Mouse (Mus musculus) 416B (cell line): ENCODE results near the gene Krtap29-1.

Source experiments
- DNase-seq: peaks from one replicate; pipeline ENCODE4 v3.0.0; 2011; ENCODE audit warnings: low read depth

The Krtap29-1 gene

DNA sequence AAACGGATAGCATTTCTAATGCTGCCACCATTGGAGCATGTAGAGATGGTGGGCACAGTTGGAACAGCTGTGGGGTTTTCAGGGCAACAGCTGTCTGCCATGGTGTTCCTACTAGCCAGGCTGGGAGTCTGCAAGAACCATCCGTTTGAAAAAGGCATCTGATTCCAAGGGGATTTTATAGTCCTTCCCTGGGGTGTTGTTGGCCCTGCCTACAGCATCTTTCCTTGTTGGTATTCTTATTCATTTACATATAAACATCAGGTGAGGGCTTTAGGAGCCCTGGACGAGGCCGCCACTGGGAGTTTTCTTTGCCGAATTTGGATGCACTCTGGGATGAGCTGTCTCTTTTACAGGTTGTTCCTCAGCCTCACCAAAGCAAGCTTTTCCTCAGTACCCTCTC, at the start of gene Krtap29-1:
TSS of gene Krtap29-1 (minus strand) at position 101 of the 400 bp plus-strand sequence.
- DNase-seq, result no peak

DNA sequence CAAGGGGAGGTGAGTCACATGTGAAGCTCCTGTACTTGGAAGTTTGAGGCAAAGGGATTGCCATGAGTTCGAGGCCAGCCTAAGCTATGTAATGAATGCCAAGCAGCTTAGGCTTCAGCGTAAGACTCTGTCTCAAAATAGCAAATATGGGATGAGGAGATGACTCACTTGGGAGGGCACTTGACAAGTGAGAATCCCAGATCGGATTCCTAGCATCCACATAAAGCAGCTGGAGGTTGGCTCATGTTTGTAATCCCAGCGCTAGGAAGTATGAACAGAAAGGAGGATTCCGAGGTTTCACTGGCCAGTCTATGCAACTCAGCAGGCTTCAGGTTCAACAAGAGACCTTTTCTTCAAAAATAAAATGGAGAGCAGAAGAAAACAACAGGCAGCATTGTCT, 42.6 kb upstream of the Krtap29-1 start:
- no peak for DNase-seq

DNA sequence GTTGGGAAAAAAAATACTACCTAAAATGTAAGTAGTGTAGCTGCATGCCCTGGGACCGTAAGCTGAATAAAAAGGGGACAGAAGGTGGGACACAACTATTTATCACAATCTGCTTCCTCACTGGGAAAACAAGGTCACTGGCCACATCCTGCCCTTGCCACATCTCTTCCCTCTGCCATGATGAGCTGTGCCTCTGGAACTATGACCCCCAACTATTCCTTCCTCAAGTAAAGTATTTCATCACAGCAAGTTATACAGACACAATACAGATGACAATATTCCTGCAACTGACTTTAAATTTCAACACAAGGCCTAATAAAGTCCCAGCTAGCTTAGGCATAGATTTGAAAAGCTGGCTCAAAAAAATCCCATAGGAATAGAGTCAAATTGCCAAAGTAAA, 40.6 kb upstream of the Krtap29-1 start:
- no peak for DNase-seq

DNA sequence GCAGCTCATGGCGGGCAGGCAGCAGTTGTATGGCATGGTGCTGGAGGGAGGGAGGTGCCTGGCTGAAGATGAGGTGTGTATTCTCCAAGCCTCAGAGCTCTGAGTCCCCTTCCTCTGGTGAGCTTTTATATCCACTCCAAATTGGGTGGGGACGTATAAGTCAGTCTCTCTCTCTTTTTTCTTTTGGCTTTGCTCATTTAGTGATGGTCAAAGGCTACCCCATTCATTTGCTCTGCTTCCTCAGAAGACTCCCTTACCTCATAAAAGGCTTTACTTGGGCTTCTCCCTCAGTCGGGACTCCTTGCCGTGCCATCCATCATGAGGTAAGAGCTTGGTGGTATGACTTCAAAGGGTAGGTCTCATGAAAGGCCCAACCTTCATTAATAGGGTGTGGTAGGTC, 37.3 kb upstream of the Krtap29-1 start, which contains the start of gene Krt33a:
TSS of gene Krt33a (minus strand) at position 101 of the 400 bp plus-strand sequence.
- DNase-seq, result no peak

DNA sequence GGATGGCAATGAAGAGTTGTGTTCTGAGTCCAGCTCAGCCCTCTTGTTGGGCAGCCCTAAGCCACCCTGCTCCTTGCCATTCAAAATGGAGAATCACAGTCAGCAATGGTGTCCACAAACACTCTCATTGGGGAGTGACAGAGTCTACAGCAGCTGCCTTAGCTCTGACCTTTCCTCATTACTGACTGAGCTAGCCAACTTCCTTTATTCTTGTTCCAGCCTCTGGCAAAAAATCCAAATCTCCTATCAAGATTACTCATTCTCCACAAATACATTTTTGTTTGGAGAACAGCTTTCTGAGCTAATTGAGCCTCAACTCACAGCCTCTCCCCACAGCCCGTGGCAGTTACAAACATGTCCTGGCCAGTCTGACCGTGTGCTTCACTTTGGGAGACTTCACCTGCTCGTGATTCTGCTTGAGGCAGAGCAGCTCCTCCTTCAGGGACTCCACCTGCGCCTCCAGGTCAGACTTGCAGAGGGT, 34.9 kb upstream of the Krtap29-1 start:
- no peak for DNase-seq

DNA sequence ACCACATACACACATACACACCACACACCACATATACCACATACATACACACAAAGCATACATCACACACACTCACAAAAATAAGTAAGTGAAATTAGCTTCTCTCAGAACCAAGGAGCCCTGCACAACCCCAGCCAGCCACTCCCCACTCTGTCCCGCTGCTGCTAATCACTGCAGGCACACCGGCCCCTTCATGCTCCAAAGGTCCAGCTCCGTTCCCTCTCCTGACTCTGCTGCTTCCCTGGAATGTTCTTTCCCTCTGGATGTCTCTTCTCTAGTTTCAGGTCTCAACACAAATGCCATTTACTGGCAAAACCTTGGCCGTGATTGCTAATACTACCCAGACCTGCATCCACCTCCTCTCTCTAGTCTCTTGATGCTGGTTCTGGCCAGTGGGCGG, 31.8 kb upstream of the Krtap29-1 start:
- DNase-seq, result no peak

DNA sequence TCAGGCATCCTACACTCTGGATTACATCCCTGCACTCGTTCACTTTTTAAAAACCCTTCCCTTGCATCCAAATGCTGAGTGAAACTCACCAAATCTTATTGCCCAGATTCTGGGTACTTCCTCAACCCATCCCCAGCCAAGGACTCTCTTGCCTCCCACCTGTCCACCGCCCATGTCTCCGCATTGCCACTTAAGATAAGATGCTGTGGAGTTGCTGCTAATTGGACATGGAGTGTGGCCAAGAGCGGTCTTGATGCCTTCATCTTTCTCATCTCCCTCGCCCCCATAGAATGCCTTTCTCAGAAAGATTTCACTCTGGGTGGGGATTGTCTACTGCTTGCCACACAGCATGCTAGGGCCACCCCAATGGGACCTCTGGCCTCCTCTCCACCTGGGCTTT, 29.5 kb upstream of the Krtap29-1 start:
- DNase-seq, result no peak

DNA sequence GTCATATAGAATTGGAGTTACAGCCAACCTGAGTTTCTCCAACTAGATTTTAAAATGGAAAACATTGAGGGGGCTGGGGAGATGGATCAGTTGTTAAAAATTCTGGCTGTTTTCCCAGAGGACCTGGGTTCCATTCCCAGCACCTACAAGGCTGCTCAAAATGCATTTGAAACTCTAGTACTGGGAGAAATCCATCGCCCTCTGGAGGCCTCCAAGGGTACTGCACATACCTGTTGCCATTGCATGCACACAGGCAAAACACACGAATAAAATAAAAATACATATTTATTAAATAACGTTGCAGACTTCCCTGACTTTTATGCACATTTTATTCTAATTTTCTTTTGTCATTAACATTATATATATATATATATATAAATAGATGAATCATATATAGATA, 27.8 kb upstream of the Krtap29-1 start:
- peak; percentile 14 for DNase-seq

DNA sequence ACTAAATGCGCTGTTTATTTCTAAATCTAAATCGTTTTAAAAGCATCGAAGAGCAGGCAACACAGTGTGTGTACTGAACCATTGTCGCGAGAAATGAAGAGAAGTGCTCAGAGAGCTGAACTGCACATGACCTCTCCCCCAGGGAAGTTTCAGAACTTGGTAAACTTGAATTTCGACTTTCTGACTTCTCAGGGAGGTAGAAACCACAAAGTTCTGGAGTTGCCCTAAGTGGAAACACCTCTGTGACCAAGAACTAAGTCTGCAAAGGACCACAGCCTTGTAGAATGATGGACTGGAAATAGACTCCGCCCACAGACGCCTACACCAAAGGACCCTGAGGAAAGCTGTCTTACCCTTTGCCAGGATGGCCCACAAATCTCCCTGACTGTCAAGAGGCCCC, 27.1 kb upstream of the Krtap29-1 start:
- DNase-seq, result no peak

DNA sequence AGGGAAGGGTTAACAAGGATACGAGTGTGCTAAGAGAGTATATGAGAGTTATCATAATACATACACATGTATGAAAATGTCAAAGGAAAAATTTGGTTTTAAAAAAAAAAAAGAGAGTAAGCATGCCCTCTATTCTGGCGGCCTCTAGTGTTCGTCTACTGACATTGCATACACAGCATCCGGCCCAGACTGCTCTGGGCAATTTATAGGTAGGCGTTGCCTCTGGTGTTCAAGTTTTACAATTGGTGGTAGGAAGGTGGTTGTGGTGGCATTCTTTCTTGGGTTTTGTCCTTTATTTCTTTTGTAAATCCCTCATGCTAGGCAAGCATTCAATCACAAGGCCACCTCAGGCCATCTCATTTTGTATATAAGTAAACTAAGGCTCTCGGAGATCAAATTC, 26.0 kb upstream of the Krtap29-1 start:
- DNase-seq, result peak; percentile 44

DNA sequence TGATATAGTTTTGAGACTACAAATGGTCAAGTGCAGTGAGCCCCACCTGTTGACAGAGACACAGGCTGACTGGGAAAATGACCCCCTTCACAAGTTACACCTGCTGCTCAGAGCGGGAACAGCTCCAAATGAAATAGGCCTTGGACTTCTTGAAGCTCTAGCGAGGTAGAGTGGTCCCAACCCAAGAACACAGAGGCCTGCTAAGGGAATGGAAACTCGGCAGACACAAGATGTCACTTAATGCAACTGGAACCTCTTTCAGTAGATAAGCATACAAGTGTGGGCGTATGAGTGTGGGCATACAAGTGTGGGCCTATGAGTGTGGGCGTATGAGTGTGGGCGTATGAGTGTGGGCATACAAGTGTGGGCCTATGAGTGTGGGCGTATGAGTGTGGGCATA, 20.2 kb upstream of the Krtap29-1 start:
- DNase-seq, result no peak

DNA sequence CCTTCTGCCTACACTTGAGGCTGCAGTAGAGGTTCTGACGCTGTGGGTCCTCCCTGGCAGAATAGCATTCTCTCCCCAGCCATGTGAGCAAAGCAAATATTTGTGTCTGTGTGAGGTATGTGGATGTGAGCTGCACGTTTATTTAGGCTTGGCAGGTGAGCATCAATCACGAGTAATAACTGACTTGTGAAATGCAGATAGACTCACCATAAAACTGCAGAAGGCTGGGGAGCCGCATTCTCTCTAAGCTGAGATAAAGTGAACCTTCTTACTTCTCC, 15.5 kb upstream of the Krtap29-1 start:
- no peak for DNase-seq

DNA sequence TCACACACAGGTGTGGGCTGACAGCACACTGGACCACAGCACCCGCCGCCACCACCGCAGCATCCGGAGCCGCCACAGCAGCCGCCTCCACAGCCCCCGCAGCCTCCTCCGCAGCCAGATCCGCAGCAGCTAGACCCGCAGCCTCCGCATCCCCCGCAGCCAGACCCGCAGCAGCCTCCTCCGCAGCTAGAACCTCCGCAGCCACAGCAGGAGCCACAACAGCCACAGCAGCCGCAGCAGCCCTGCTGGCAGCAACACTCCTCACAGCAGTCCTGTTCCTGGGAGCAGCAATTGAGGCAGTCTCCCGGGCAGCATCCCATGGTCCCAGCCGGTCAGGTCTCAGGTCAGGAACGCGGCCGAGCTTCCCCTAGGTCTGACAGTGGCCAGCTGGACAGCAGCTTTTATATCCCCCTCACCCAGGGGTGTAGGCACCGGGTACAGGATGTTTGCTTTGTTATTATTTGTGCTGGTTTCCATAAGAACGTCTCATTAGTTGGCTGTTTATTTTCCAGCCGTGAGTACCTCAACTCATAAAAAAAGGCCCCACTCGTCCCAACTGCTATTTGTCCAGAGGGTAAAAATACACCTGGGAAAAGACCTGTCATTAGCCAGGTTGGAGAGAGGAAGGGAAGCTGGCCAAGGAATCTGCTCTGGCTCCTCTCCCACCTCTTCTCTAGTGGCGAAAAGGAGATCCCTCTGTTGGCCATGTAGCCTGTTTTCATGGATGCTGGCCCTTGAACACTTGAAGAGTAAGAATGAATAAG, 14.9 kb upstream of the Krtap29-1 start, which contains the start of gene Krtap17-1:
TSS of gene Krtap17-1 (minus strand) at position 375 of the 764 bp plus-strand sequence.
- DNase-seq, result no peak

DNA sequence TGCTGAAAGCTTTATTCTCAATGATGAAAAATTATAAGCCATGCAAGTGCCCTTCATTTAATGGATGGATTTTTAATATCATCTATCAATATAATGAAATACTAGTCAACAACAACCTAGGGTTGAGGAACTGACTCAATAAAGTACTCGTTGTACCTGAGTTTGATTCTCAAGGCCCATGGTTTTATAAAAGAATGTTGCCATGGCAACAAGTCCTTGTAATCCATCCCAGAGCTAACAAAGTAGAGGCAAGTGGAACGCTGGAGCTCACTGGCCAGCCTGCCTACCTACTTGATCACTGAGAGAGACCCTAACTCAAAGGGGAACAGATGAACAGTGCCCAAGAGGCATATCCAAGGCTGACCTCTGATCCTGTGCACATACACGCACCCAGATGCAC, 11.7 kb upstream of the Krtap29-1 start:
- DNase-seq, result no peak

DNA sequence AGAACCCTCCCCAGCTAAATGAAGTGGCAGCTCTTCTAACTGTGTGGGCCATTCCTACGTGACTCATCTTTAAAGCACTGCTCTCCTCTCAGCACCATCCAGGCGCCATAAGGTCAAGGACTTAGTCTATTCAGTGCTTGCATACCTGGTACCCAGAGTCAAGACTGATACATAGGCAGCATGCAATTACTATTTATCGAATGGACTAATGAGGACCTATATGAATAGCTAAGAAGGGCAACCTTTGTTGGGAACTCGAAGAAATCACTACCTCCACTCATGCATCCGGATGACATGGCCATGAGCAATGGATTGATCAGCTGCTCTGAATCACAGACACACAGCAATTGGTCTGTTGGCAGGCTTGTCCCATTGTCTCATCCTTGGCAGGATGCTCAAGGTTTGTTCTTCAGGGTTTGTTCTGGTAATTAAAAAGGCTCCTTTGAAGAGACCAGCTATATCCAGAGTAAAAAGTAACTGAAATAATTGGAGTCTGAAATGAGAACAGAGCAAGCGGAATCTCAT, 11.1 kb upstream of the Krtap29-1 start:
- no peak for DNase-seq

DNA sequence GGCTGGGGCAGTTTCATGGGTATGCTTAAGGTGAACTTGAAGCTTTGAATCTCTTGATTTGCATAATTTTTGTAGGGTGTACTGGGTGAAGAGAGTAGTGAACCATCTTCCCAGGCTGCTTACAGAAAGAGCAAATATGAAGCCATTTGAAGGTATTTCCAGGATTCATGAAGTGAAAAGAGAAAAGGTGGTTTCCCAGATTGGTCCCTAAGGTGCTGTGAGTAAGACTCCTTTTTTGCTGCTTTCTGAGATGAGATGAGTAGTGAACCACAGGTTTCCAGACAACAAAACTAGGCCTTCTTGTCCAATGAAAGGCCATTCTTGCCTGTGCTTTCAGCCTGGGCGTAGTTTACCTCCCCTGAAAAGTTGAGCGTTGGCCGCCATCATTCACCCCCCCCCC, 9.7 kb upstream of the Krtap29-1 start:
- DNase-seq, result no peak

DNA sequence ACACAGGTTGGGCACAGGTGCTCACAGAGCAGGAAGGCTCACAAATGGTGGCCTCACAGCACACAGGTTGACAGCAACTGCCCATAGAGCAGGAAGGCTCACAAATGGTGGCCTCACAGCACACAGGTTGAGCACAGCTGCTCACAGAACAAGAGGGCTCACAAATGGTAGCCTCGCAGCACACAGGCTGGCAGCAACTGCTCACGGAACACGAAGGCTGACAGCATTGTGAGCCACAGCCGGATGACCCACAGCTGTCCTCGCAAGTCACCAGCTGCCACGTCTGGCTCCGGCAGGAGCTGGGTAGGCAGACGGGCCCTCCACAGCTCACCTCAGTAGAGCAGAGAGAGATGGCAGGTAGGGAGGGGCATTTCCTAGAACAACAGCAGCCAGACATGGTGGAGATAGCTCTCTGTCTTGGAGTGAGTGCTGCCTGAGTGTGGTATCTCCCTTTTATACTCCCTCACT, 7.4 kb upstream of the Krtap29-1 start, which contains the start of gene Krtap16-1:
TSS of gene Krtap16-1 (minus strand) at position 418 of the 468 bp plus-strand sequence.
- no peak for DNase-seq

DNA sequence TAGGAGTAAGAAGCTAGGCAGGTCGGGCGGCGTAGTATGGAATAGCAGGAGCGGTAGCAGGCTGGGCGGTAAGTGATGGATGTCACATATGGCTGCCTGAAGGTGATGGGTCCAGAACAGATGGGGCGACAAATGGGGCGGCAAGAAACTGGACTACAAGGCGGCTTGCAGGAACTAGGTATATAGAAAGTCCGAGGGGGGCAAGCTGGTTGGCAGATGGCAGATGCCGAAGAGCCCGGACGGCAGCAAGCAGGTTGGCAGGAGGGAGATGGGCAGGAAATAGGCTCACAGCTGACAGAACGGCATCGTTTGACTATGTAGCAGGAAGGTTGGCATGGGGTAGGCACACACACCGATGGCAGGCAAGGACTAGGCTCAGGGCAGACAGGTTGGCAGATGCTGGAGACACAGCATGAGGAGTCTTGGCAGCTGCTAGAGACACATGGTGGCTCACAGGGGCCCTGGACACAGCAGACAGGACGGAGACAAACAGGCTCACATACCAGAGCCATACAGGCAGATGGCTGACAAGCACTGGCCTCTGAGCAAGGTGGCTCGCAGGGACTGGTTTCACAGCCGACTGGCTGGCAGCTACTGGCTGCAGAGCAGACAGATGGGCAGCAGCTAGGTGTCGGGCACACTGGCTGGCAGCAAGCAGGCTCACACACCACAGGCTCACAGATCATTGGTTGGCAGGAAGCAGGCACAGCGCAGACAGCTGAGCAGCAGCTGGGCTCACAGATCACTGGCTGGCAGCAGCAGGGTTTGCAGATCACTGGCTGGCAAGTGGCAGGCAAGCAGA, 6.6 kb upstream of the Krtap29-1 start:
- DNase-seq, result no peak

DNA sequence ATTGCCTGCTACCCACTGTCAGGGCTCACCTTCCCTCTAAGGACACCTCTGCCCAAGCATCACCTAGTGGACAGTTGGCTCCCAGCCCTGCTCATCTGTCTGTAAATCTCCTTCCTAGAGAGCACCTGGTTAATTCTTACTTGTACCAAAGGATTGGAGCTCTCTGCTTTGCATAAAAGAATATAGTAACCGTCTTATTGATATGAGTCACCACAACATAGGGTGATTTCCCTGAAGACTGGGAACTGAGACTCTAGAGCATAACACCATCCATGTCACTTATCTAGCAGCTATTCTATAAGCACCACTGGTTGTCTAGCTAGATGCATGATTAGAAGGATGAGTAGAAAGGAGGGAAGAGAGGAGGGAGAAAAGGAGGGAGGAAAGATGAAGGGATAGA, 4.6 kb upstream of the Krtap29-1 start:
- no peak for DNase-seq

DNA sequence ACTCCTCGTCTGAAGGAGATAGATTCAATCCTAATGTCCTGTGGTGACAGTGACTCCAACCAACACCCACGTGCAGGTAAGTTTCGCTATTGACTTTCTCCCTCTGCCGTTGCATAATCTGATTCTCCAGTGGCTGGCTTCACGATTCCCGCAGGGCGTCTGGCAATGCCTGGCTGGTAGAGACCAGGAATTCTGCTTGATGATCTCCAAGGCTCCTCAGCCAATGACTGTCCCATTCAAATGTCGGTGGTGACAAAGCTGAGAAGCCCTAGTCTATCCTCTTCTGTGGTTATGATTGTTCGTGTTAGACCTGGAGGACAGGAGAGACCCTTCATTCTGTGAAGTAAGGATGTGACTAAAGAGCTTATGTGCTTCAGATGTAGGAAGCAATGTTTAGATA, 3.9 kb upstream of the Krtap29-1 start:
- no peak for DNase-seq

DNA sequence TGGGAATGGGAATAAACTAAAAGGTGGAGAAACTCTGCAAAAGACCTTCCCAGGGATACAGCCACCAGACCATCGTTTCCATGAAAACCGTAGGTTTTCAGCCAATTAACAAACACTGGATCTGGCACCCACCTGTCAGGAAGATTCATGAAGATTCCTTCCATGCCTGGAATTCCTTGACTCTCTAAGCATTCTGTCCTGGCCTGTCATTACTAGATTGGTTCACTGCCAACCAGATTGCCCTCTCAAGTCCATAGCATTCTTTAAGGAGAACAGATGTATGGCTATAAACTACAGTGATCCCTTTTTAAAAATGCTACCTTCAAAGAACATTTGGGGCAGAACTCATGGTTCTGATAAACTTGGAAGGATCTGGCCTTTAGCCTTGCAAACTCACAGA, 12.9 kb downstream of the Krtap29-1 start:
- no peak for DNase-seq

DNA sequence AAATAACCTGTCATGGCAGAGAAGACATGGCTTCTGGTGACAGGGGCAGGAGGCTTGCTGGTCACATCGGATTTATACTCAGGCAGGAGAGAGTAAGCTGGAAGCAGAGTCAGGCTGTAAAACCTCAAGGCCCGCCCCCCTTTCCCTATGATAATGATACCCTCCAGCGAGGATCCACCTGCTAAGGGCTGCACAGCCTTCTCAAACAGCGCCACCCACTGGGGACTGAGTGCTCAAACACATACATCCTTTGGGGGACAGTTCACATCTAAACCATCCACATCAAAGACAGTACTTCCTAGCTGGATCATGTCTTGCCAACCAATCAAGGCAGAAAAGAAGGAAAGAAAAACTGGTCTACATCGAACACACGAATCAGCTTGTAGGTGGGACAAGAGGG, 14.6 kb downstream of the Krtap29-1 start:
- peak; percentile 2 for DNase-seq

DNA sequence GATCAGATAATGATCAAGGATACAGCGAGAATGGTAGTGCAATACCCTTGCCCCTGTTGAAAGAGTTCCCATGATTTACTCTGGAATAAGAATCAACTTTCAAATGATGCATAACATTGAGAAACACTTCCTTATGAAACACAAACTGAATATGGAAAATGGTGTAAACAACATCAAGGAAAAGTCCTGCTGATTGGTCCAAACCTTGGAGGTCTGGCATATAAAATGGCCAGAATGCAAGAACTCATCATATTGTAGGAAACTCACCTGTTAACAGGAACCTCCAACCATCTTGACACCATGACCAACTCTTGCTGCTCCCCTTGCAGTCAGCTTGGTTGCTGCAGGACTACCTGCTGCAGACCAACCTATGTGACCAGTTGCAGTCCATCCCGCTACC, 30.7 kb downstream of the Krtap29-1 start, which contains the start of gene Krtap9-5:
TSS of gene Krtap9-5 (plus strand) at position 301 of the 400 bp plus-strand sequence.
- DNase-seq, result no peak
